Mouse (Mus musculus) fat pad, adult 2 months (tissue): ENCODE data around the gene Trim34b.
"Not testable (repeated sequence)": the region's sequence is repeated elsewhere in the genome, so short reads cannot be mapped to it uniquely, and the experiment has no call there.

Experiments
- DNase-seq: peaks from one replicate; pipeline ENCODE4 v3.0.0-alpha.2; 2011; ENCODE audit warnings: low read depth, low spot score; ENCODE audit errors: extremely low read depth

The Trim34b gene

GRCm38 (mm10) chr7:104329171-104329570, at the start of gene Trim34b:
TSS of gene Trim34b (plus strand) at chr7:104329471.
- not testable (repeated sequence) for DNase-seq

DNA sequence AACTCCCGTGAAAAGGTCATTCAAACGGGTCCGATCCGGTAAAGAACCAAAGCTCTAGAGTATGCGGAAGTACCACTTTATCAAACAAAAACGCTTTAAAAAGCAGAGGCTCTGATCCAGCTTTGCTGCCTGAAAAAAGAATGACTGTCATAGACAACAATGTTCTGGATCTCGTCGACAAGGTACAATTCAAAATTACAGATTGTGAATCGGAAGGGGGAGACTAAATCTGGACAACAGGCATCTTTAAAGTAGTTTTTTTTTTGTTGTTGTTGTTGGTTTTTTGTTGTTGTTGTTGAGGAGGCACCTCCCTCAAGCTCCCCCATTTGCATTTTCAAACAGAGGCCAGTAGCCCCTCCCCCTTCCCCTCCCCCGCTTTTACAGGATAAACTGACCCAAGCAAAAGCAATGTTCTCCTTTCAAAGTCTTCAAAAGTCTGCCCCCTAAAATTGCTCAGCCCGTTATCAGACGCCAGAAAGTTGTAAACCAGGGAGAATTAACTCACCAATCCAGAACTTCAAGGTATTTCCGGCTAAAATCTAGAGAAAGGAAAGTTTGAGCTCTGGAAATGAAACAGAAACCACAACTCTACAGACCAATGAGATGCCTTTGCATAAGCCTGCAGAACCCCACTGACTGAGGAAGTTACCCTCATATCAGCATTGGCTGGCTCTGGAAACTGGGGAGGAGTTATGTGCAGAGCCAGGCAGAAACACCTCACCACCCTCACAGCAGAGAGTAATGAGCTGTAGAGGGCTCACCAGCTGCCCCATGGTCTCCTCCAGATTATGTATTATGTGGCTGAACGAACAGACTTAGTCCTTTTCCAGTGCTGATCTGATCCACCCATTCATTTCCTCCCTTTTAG, 41.5 kb upstream of the Trim34b start, which contains the start of gene Trim5:
Gene Trim5, minus strand, starts transcription at position 519 of the 868 bp plus-strand sequence.
- DNase-seq: not testable (repeated sequence)

DNA sequence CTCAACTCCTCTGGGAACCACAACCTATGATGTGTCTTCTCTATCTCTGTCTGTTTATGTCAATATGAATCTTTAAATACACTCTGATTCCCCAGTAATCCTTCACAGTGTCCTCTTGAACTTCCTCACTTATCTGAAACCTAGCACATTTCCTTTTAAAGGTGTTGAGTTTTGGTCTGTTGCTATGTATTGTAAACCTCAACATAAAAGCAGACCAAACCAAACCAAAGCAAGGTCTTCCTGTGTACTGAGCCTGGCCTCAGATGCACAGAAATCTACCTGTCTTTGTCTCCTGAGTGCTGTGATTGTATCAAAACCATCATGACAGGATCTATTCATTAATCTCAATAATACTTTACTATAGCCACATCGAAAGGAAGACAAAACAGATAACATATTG, 38.6 kb upstream of the Trim34b start:
- no peak for DNase-seq

DNA sequence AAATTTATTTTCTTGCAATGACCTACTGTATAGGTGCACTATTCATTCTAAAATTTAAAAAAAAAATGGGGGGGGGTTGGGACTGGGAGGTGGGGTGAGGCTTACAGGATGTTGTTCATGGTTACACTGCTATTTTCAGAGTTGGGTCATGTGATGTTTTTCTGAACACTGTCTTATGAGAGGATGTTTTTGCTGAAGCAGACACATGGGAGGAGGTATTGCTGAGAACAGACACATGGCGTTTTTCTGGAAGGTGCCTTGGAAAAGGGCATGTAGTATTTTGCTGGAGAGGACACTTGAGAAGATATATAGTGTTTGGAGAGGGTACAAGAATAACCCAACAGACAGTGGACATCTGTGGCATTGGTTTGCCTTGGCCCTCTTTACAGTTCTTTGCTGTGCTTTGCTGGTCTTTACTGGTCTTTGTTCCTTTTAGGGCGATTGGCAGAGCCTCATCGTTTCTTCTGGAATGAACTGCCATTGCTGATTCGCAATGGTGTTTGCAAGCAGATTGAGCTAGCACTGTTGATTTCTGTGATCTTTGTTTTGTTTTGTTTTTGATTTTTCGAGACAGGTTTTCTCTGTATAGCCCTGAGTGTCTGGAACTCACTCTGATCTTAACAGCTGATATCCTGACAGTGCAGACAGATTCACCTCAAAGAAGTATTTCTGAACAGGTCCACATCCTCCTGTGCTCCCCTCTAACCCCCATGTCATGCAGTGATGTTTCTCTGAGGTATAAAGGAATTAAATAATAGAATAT, 37.5 kb upstream of the Trim34b start:
- no peak for DNase-seq

GRCm38 (mm10) chr7:104314796-104315353, 14.4 kb upstream of the Trim34b start:
- no peak for DNase-seq

DNA sequence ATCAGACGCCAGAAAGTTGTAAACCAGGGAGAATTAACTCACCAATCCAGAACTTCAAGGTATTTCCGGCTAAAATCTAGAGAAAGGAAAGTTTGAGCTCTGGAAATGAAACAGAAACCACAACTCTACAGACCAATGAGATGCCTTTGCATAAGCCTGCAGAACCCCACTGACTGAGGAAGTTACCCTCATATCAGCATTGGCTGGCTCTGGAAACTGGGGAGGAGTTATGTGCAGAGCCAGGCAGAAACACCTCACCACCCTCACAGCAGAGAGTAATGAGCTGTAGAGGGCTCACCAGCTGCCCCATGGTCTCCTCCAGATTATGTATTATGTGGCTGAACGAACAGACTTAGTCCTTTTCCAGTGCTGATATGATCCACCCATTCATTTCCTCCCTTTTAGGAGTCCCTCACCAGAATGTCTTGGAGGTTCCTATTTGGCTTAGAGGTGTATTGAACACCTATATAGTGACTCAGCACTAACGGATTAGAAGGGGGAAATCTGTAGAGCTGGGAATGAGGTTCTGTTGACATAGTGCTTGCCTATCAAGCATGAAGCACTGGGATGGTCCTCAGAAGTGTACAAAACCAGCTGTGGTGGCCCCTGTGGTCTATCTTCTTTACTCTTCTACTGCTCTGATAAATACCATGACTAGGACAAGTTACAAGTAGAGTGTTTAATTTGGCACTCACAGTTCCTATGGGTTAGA, 13.7 kb upstream of the Trim34b start, which contains the start of gene Trim12a:
Gene Trim12a, minus strand, starts transcription at position 98 of the 712 bp plus-strand sequence.
- DNase-seq: not testable (repeated sequence)

- no peak for DNase-seq
These were observed 7.2 kb upstream of the Trim34b start for GRCm38 (mm10) chr7:104322028-104322427.

DNA sequence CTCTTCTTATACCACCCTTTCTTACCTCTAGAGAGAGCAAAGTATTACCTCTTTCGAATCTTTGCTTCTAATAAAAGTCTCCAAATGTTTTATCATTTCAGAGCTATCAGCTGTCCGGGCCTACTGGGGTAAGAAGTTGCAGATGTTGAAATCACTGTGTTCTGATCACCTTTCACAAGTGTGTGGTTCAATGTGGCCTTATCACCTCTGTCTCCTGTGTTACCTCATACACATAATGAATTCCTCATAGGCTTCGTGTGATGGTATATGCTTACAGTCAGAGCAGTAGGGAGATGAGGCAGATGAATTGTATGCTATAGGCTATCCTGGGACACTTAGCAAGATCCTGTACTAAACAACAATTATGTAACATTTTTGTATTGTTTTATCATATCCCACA, 6.3 kb downstream of the Trim34b start:
- DNase-seq: not testable (repeated sequence)

DNA sequence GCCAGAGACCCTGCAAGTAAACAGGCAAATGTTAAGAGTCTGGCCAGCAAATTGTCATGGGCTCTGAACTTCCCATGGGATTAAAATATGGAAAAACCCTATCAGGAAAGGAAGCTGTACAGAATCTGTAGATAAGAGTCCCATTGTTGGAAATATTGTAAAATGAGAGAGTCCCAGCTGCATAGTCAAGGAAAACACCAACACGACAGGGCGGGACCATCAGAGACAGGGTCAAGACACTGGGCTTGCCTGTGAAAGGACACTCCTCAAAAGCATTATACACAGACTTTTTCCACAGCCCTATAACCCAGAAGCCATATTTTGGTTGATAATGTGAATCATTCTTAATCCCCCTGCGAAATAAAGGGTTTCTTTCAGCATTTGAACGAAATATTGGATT, 11.5 kb downstream of the Trim34b start:
- DNase-seq: not testable (repeated sequence)

DNA sequence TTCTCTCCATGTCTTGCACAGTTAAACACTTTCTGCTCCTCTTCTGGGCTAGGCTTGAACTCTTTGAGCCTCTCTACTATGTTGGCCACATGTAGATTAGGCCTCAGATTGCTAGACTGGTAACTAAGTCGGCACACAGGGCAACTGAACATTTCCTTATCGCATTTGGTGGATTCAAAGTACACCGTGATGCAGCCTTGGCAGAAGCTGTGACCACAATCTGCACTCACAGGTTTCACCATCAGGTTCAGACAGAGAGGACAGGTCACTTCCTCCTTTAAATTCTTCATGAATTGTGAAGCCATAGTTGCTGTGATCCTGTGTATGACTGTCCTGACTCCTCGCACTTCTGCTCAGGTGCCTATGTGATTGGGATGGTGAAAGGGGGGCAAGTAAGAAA, 18.8 kb downstream of the Trim34b start:
- DNase-seq: not testable (repeated sequence)

DNA sequence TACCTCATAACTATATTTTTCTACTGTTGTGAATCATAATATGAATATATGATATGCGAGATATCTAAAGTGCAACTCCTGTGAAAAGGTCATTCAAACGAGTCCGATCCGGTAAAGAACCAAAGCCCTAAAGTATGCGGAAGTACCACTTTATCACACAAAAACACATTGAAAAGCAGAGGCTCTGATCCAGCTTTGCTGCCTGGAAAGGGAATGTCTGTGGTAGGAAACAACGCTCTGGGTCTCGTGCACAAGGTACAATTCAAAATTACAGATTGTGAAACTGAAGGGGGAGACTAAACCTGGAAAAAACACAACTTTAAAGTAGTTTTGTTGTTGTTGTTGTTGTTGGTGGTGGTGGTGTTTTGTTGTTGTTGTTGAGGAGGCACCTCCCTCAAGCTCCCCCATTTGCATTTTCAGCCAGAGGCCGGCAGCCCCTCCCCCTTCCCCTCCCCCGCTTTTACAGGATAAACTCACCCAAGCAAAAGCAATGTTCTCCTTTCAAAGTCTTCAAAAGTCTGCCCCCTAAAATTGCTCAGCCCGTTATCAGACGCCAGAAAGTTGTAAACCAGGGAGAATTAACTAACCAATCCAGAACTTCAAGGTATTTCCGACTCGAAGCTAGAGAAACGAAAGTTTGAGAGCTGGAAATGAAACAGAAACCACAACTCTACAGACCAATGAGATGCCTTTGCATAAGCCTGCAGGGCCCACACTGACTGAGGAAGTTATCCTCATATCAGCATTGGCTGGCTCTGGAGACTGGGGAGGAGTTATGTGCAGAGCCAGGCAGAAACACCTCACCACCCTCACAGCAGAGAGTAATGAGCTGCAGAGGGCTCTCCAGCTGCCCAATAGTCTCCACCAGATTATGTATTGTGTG, 23.7 kb downstream of the Trim34b start, which contains the start of gene Trim12c:
Gene Trim12c, minus strand, starts transcription at position 646 of the 883 bp plus-strand sequence.
- DNase-seq: peak; percentile 8

DNA sequence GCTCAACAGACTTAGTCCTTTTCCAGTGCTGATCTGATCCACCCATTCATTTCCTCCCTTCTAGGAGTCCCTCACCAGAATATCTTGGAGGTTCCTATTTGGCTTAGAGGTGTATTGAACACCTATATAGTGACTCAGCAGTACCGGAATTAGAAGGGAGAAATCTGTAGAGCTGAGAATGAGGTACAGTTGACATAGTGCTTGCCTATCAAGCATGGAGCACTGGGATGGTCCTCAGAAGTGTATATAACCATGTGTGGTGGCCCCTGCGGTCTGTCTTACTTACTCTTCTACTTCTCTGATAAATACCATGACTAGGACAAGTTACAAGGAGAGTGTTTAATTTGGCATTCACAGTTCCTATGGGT, 24.3 kb downstream of the Trim34b start:
- DNase-seq: no peak

- DNase-seq: no peak
These were observed 37.1 kb downstream of the Trim34b start for GRCm38 (mm10) chr7:104366339-104366738.

GRCm38 (mm10) chr7:104369736-104370414, 40.6 kb downstream of the Trim34b start, which contains the start of gene Trim30b:
TSS of gene Trim30b (minus strand) at chr7:104369884.
- DNase-seq: no peak
